Mouse (Mus musculus) hindbrain, embryonic 16.5 days (tissue): ENCODE data around the gene Os9. TPM values are rescaled to one million over a fixed set of nuclear protein-coding genes. Genes with fewer than 3 reads are reported as not detected.
"Not testable (repeated sequence)": the region's sequence is repeated elsewhere in the genome, so short reads cannot be mapped to it uniquely, and the experiment has no call there.

Experiments used
- ATAC-seq: fragments of 200-750 bp; cut with Nextera tagmentation; 2 replicates; pipeline ENCODE4 v1.8.0; 2017; ENCODE audit warnings: moderate TSS enrichment, moderate library complexity
- H3K27ac ChIP-seq: fragments of 300-500 bp; sonication (generic); 2 replicates; pipeline ENCODE4 v1.5.1; 2014; ENCODE audit warnings: low read depth, mild to moderate bottlenecking, control low read depth, low read length, moderate library complexity
- H3K27me3 ChIP-seq: fragments of 300-500 bp; sonication (generic); replicated peaks from 2 replicates; pipeline ENCODE4 v1.6.1; 2014; ENCODE audit warnings: low read length; ENCODE audit not compliant: control insufficient read depth, insufficient read depth
- H3K36me3 ChIP-seq: fragments of 300-500 bp; sonication (generic); 2 replicates; pipeline ENCODE4 v1.6.1; 2014; ENCODE audit warnings: mild to moderate bottlenecking, low read length, moderate library complexity, mixed read lengths; ENCODE audit not compliant: control insufficient read depth, insufficient read depth
- H3K4me1 ChIP-seq: fragments of 300-500 bp; sonication (generic); 2 replicates; pipeline ENCODE4 v1.6.1; 2014; ENCODE audit warnings: low read depth, low read length; ENCODE audit not compliant: control insufficient read depth, insufficient read depth
- H3K4me2 ChIP-seq: fragments of 300-500 bp; sonication (generic); 2 replicates; pipeline ENCODE4 v1.6.1; 2014; ENCODE audit warnings: mild to moderate bottlenecking, low read length, control low read depth, moderate library complexity
- H3K4me3 ChIP-seq: fragments of 300-500 bp; sonication (generic); 2 replicates; pipeline ENCODE4 v1.5.1; 2014; ENCODE audit warnings: mild to moderate bottlenecking, low read length, control low read depth, moderate library complexity
- H3K9ac ChIP-seq: fragments of 300-500 bp; sonication (generic); 2 replicates; pipeline ENCODE4 v1.6.1; 2014; ENCODE audit warnings: low read depth, mild to moderate bottlenecking, control low read depth, low read length, moderate library complexity
- H3K9me3 ChIP-seq: fragments of 300-500 bp; sonication (generic); 2 replicates; pipeline ENCODE4 v1.6.1; 2014; ENCODE audit warnings: mild to moderate bottlenecking, low read length, moderate library complexity; ENCODE audit not compliant: control insufficient read depth
- WGBS: fragments of 180-500 bp; shearing (Covaris S2); extraction: QIAGEN DNeasy Blood & Tissue Kit; methylation state at CpG from one replicate; pipeline ENCODE4 v1.1.7; 2014; 5-methylcytosine and 5-hydroxymethylcytosine counted together
- polyA plus RNA-seq: library from polyadenylated mRNA; unstranded; fragments of >200 nt; fragmentation: Nextera tagmentation; extraction: Ambion mirVana; gene quantifications from 2 replicates; pipeline ENCODE4 v1.2.1, GENCODE M21; 2015

Gene Os9
- polyA plus RNA-seq, 1 experiment from 2014 or later = 135 TPM

DNA sequence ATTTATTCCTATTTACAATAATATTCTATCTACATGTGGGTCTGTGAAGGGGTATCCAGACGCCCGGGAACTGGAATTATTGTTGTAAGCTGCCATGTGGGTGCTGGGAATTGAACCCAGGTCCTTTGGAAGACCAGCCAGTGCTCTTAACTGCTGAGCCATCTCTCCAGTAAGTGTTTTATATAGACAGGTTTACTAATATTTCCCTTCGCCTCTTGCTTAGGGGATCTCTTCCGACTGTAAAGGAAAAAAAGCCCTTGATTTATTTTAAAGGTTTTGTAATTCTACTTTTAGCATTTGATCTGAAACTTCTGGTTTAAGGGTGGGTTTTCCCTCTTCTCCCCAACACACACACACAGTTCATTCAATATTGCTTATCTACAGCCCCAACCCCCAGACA lies 43.3 kb upstream of the Os9 start:
- Histone ChIP-seq H3K4me1 (peaks cover 16% of the 10 kb centered on the region), H3K4me3 (peak overlapping the region; percentile 86), H3K9me3 (no peaks in the 10 kb centered on the region), H3K9ac (0 out of 2 replicates have a peak overlapping the region, but pooled peaks have one; percentile 98), H3K27me3 (peaks cover 3% of the 10 kb centered on the region; the same call in 1 of the 2 replicates), H3K36me3 (no peaks in the 10 kb centered on the region), H3K4me2 (peak overlapping the region; percentile 91), H3K27ac (peak overlapping the region; percentile 94)
- no peak for ATAC-seq
- WGBS = 93% methylated on average over 4 of the region's 4 CpGs

DNA sequence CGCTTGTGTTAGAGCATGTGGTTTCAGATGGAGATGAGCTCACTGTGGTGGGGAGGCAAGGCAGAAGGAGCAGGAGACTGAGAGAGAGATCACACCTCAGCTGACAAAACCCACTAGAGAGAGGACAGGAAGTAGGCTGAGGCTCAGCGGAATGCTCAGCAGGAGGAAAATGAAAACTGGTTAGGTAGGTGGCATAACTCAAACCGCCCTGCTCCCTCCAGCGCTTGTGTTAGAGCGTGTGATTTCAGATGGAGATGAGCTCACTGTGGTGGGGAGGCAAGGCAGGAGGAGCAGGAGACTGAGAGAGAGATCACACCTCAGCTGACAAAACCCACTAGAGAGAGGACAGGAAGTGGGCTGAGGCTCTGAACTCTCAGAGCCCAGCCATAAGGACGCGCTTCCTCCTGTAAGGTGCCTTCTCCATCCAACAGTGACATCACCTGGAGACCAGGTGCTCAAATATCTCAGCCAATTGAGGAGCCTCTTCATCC lies 41.9 kb upstream of the Os9 start:
- H3K9ac ChIP-seq, H3K27me3 ChIP-seq, H3K36me3 ChIP-seq, H3K4me3 ChIP-seq, H3K27ac ChIP-seq, ATAC-seq, H3K4me2 ChIP-seq, H3K9me3 ChIP-seq: not testable (repeated sequence)
- 57% methylated on average over 7 of the region's 7 CpGs for WGBS
- peaks cover 14% of the 10 kb centered on the region for H3K4me1 ChIP-seq

DNA sequence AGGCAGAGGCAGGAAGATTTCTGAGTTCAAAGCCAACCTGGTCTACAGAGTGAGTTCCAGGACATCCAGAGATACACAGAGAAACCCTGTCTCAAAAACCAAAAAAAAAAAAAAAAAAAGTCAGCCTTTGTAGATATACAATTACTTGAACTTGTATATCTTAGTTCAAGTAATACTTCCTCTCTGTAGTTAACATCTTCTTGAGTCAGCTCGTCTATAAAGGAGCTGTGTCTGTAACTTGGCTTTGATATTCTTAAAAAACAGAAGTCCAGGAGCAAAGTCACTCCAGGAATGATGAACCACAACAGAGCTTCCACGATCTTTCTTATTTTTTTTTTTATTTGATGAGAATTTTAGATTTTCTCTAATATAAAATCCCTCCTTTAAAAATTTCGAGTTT lies 39.8 kb upstream of the Os9 start:
- H3K4me3 ChIP-seq = no peak overlapping the region
- H3K27ac ChIP-seq = no peak overlapping the region
- no peaks in the 10 kb centered on the region for H3K36me3 ChIP-seq
- H3K4me1 ChIP-seq = peaks cover 5% of the 10 kb centered on the region; the same call in 1 of the 2 replicates
- no peaks in the 10 kb centered on the region for H3K9me3 ChIP-seq
- H3K9ac ChIP-seq = no peak overlapping the region
- no peak overlapping the region for H3K4me2 ChIP-seq
- ATAC-seq = no peak
- peaks cover 3% of the 10 kb centered on the region; the same call in 1 of the 2 replicates for H3K27me3 ChIP-seq
- 78% methylated on average over 3 of the region's 3 CpGs for WGBS

- no peak for ATAC-seq
- WGBS = 81% methylated on average over 9 of the region's 9 CpGs
Measured at GRCm38 (mm10) chr10:127160081-127160480, 39.1 kb upstream of the Os9 start.

GRCm38 (mm10) chr10:127158471-127158870 lies 37.5 kb upstream of the Os9 start:
- no peak for ATAC-seq
- 77% methylated on average over 3 of the region's 3 CpGs for WGBS
- no peak overlapping the region for H3K4me3 ChIP-seq

More at GRCm38 (mm10) chr10:127160081-127160480, 39.1 kb upstream of the Os9 start:
- no peak overlapping the region for H3K4me3 ChIP-seq
- no peak overlapping the region for H3K4me2 ChIP-seq
- no peaks in the 10 kb centered on the region for H3K9me3 ChIP-seq
- H3K36me3 ChIP-seq = no peaks in the 10 kb centered on the region
- no peak overlapping the region for H3K9ac ChIP-seq
- H3K4me1 ChIP-seq = peaks cover 5% of the 10 kb centered on the region; the same call in 1 of the 2 replicates
- peaks cover 3% of the 10 kb centered on the region; the same call in 1 of the 2 replicates for H3K27me3 ChIP-seq
- no peak overlapping the region for H3K27ac ChIP-seq

GRCm38 (mm10) chr10:127156511-127156910 lies 35.6 kb upstream of the Os9 start:
- Histone ChIP-seq H3K36me3 (no peaks in the 10 kb centered on the region), H3K4me3 (no peak overlapping the region), H3K9ac (no peak overlapping the region), H3K4me1 (no peaks in the 10 kb centered on the region), H3K27me3 (no peaks in the 10 kb centered on the region), H3K9me3 (no peaks in the 10 kb centered on the region), H3K27ac (no peak overlapping the region), H3K4me2 (no peak overlapping the region)
- no peak for ATAC-seq
- 93% methylated on average over 1 of the region's 1 CpGs for WGBS

More at GRCm38 (mm10) chr10:127158471-127158870, 37.5 kb upstream of the Os9 start:
- Histone ChIP-seq H3K9ac (no peak overlapping the region), H3K4me1 (no peaks in the 10 kb centered on the region), H3K4me2 (no peak overlapping the region), H3K27ac (no peak overlapping the region), H3K36me3 (no peaks in the 10 kb centered on the region), H3K9me3 (no peaks in the 10 kb centered on the region), H3K27me3 (peaks cover under 1% of the 10 kb centered on the region; the same call in 1 of the 2 replicates)

DNA sequence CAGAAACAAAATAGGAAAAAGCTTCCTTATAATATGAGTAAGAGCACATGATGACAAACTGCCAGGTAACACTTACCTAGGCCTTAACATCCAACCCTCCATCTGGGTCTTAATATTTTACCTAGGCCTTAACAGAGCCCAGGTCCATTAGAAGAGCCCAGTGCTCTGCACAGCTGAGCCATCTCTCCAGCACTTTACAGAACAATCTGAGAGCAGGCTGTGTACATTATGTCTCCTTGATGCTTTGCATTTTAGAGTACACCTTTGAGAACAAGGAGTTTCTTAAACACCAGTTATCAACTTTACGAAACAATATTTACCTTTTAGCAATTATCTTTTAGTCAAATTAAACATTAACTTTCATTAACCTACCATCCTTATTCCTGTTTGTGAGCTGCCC lies 35.2 kb upstream of the Os9 start:
- Histone ChIP-seq H3K4me2 (no peak overlapping the region), H3K4me3 (no peak overlapping the region), H3K27ac (no peak overlapping the region), H3K36me3 (no peaks in the 10 kb centered on the region), H3K9me3 (no peaks in the 10 kb centered on the region), H3K27me3 (no peaks in the 10 kb centered on the region), H3K9ac (no peak overlapping the region), H3K4me1 (no peaks in the 10 kb centered on the region)
- WGBS = 100% methylated on average over 1 of the region's 1 CpGs
- ATAC-seq = no peak

DNA sequence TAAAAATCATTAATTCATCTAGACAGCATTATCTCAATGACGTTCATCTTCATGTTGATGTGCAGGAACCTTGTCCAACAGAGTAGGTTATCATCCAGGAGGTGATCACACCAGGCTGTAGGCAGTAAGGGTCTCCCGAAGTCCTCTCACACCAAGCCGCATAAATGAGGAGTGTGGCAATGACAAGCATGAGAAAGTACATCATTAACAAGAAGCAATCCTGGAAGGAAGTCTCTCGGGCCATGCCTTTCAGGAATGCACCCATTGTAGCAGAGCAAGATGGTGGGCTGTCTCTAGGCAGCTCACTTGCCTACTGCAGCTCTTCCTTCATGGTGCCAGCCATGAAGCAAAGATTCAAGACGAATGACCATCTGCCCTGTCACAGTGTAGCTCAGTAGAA lies 33.7 kb upstream of the Os9 start:
- no peak for ATAC-seq
- no peak overlapping the region for H3K27ac ChIP-seq
- no peaks in the 10 kb centered on the region for H3K9me3 ChIP-seq
- no peak overlapping the region for H3K4me2 ChIP-seq
- 85% methylated on average over 5 of the region's 5 CpGs for WGBS
- H3K36me3 ChIP-seq = no peaks in the 10 kb centered on the region
- no peaks in the 10 kb centered on the region for H3K4me1 ChIP-seq
- H3K9ac ChIP-seq = no peak overlapping the region
- H3K27me3 ChIP-seq = no peaks in the 10 kb centered on the region
- H3K4me3 ChIP-seq = no peak overlapping the region

DNA sequence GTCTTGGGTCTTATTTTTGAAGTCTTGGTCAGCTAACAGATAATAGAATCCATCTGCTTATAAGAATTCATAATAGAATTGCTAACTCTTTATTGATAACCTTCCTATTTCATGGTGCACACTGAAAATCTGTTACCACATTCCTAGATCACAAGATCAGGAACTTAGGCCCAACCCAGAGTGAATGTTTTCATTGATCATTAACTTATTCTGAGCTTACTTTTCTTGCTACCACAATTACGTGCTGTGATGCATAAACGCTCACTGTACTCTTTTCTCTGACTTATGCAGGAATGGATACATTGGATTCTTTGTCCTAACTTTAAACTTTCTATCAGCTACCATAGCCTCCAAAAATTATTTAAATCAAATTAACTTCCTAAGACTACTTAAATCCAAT lies 33.3 kb upstream of the Os9 start:
- 92% methylated on average over 2 of the region's 2 CpGs for WGBS

More for the DNA sequence above, 33.3 kb upstream of the Os9 start:
- Histone ChIP-seq H3K36me3 (no peaks in the 10 kb centered on the region), H3K4me1 (no peaks in the 10 kb centered on the region), H3K4me2 (no peak overlapping the region), H3K27ac (no peak overlapping the region), H3K27me3 (no peaks in the 10 kb centered on the region), H3K9ac (no peak overlapping the region), H3K4me3 (no peak overlapping the region), H3K9me3 (no peaks in the 10 kb centered on the region)
- ATAC-seq = no peak
